Mouse (Mus musculus) stomach, embryonic 14.5 days (tissue): Measurements from ENCODE around the gene Ptprg. TPM values are rescaled to one million over a fixed set of nuclear protein-coding genes. Genes with fewer than 3 reads are reported as not detected.

Source experiments
- ATAC-seq: fragments of 200-750 bp; cut with Nextera tagmentation; 2 replicates; pipeline ENCODE4 v1.8.0; 2017; ENCODE audit warnings: low read depth, moderate TSS enrichment; ENCODE audit not compliant: insufficient number of reproducible peaks, insufficient read depth, low FRiP score
- H3K27ac ChIP-seq: fragments of 300-500 bp; sonication (generic); 2 replicates; pipeline ENCODE4 v1.5.1; 2014; ENCODE audit warnings: mild to moderate bottlenecking, low read length, moderate library complexity, mixed read lengths
- H3K27me3 ChIP-seq: fragments of 300-500 bp; sonication (generic); 2 replicates; pipeline ENCODE4 v1.6.1; 2014; ENCODE audit warnings: low read length, control low read depth, mixed read lengths; ENCODE audit not compliant: control insufficient read depth, insufficient read depth
- H3K36me3 ChIP-seq: fragments of 300-500 bp; sonication (generic); 2 replicates; pipeline ENCODE4 v1.6.1; 2014; ENCODE audit warnings: mild to moderate bottlenecking, control low read depth, low read length, moderate library complexity, mixed read lengths; ENCODE audit not compliant: control insufficient read depth, insufficient read depth
- H3K4me1 ChIP-seq: fragments of 300-500 bp; sonication (generic); 2 replicates; pipeline ENCODE4 v1.6.1; 2014; ENCODE audit warnings: low read length, control low read depth, mixed read lengths; ENCODE audit not compliant: control insufficient read depth, insufficient read depth
- H3K4me2 ChIP-seq: fragments of 300-500 bp; sonication (generic); replicated peaks from 2 replicates; pipeline ENCODE4 v1.6.1; 2014; ENCODE audit warnings: low read depth, low read length, control low read depth
- H3K4me3 ChIP-seq: fragments of 300-500 bp; sonication (generic); 2 replicates; pipeline ENCODE4 v1.5.1; 2014; ENCODE audit warnings: low read depth, low read length, control low read depth
- H3K9ac ChIP-seq: fragments of 300-500 bp; sonication (generic); replicated peaks from 2 replicates; pipeline ENCODE4 v1.6.1; 2014; ENCODE audit warnings: low read depth, mild to moderate bottlenecking, control low read depth, low read length, moderate library complexity, mixed read lengths
- H3K9me3 ChIP-seq: fragments of 300-500 bp; sonication (generic); 2 replicates; pipeline ENCODE4 v1.6.1; 2016; ENCODE audit warnings: low read depth, low read length, control low read depth; ENCODE audit not compliant: control insufficient read depth
- WGBS: fragments of 180-500 bp; shearing (Covaris S2); extraction: QIAGEN DNeasy Blood & Tissue Kit; methylation state at CpG from one replicate; pipeline ENCODE4 v1.1.7; 2014; 5-methylcytosine and 5-hydroxymethylcytosine counted together
- polyA plus RNA-seq: library from polyadenylated mRNA; unstranded; fragments of >200 nt; fragmentation: Nextera tagmentation; extraction: Ambion mirVana; gene quantifications from 2 replicates; pipeline ENCODE4 v1.2.1, GENCODE M21; 2014

Gene Ptprg
- polyA plus RNA-seq, 1 experiment from 2014 or later: 31.3 TPM

GRCm38 (mm10) chr14:11572395-11572784 is 19.1 kb downstream of the Ptprg start:
- ATAC-seq: no peak
- WGBS: 81% methylated on average over 2 of the region's 2 CpGs

GRCm38 (mm10) chr14:11573710-11574109 is 20.4 kb downstream of the Ptprg start:
- no peak for ATAC-seq

More at GRCm38 (mm10) chr14:11572395-11572784, 19.1 kb downstream of the Ptprg start:
- 0 out of 2 replicates have a peak, but pooled peaks cover 4% of the 10 kb centered on the region for H3K4me1 ChIP-seq
- no peak overlapping the region for H3K9ac ChIP-seq
- no peaks in the 10 kb centered on the region for H3K27me3 ChIP-seq
- no peak overlapping the region for H3K4me2 ChIP-seq
- no peak overlapping the region for H3K27ac ChIP-seq
- H3K4me3 ChIP-seq: no peak overlapping the region
- H3K36me3 ChIP-seq: no peaks in the 10 kb centered on the region
- no peaks in the 10 kb centered on the region for H3K9me3 ChIP-seq

GRCm38 (mm10) chr14:11577276-11577909 is 24.1 kb downstream of the Ptprg start:
- Histone ChIP-seq H3K27ac (no peak overlapping the region), H3K4me3 (no peak overlapping the region), H3K36me3 (no peaks in the 10 kb centered on the region), H3K4me1 (0 out of 2 replicates have a peak, but pooled peaks cover 12% of the 10 kb centered on the region), H3K27me3 (no peaks in the 10 kb centered on the region), H3K4me2 (no peak overlapping the region), H3K9me3 (no peaks in the 10 kb centered on the region), H3K9ac (no peak overlapping the region)
- ATAC-seq: no peak
- WGBS: 24% methylated on average over 9 of the region's 9 CpGs

More at GRCm38 (mm10) chr14:11573710-11574109, 20.4 kb downstream of the Ptprg start:
- no peak overlapping the region for H3K27ac ChIP-seq
- no peaks in the 10 kb centered on the region for H3K36me3 ChIP-seq
- H3K4me2 ChIP-seq: no peak overlapping the region
- H3K4me1 ChIP-seq: 0 out of 2 replicates have a peak, but pooled peaks cover 12% of the 10 kb centered on the region
- 55% methylated on average over 5 of the region's 5 CpGs for WGBS
- no peaks in the 10 kb centered on the region for H3K9me3 ChIP-seq
- H3K27me3 ChIP-seq: no peaks in the 10 kb centered on the region
- H3K9ac ChIP-seq: no peak overlapping the region
- H3K4me3 ChIP-seq: no peak overlapping the region

GRCm38 (mm10) chr14:11577910-11578309 is 24.6 kb downstream of the Ptprg start:
- no peak for ATAC-seq
- H3K4me3 ChIP-seq: no peak overlapping the region
- no peaks in the 10 kb centered on the region for H3K27me3 ChIP-seq
- H3K4me2 ChIP-seq: no peak overlapping the region
- no peaks in the 10 kb centered on the region for H3K36me3 ChIP-seq
- H3K27ac ChIP-seq: no peak overlapping the region
- 70% methylated on average over 8 of the region's 8 CpGs for WGBS
- H3K9me3 ChIP-seq: no peaks in the 10 kb centered on the region
- H3K4me1 ChIP-seq: 0 out of 2 replicates have a peak, but pooled peaks cover 12% of the 10 kb centered on the region
- H3K9ac ChIP-seq: no peak overlapping the region

- 31% methylated on average over 6 of the region's 6 CpGs for WGBS
- no peak; the same call in 1 of the 2 replicates for ATAC-seq
- no peaks in the 10 kb centered on the region for H3K36me3 ChIP-seq
These were observed 25.2 kb downstream of the Ptprg start for GRCm38 (mm10) chr14:11578492-11578967.

GRCm38 (mm10) chr14:11579950-11580349 is 26.6 kb downstream of the Ptprg start:
- no peaks in the 10 kb centered on the region for H3K9me3 ChIP-seq
- 76% methylated on average over 1 of the region's 1 CpGs for WGBS

More at GRCm38 (mm10) chr14:11578492-11578967, 25.2 kb downstream of the Ptprg start:
- Histone ChIP-seq H3K9ac (no peak overlapping the region), H3K27ac (no peak overlapping the region), H3K4me1 (0 out of 2 replicates have a peak, but pooled peaks cover 12% of the 10 kb centered on the region), H3K4me3 (no peak overlapping the region), H3K27me3 (no peaks in the 10 kb centered on the region), H3K4me2 (no peak overlapping the region), H3K9me3 (no peaks in the 10 kb centered on the region)

GRCm38 (mm10) chr14:11584263-11584662 is 30.9 kb downstream of the Ptprg start:
- no peak overlapping the region for H3K9ac ChIP-seq
- no peaks in the 10 kb centered on the region for H3K36me3 ChIP-seq
- no peaks in the 10 kb centered on the region for H3K27me3 ChIP-seq
- no peaks in the 10 kb centered on the region for H3K9me3 ChIP-seq
- WGBS: 79% methylated on average over 6 of the region's 6 CpGs
- H3K27ac ChIP-seq: no peak overlapping the region
- H3K4me2 ChIP-seq: no peak overlapping the region
- no peak for ATAC-seq
- H3K4me3 ChIP-seq: no peak overlapping the region
- H3K4me1 ChIP-seq: no peaks in the 10 kb centered on the region

More at GRCm38 (mm10) chr14:11579950-11580349, 26.6 kb downstream of the Ptprg start:
- Histone ChIP-seq H3K4me2 (no peak overlapping the region), H3K36me3 (no peaks in the 10 kb centered on the region), H3K4me3 (no peak overlapping the region), H3K27ac (no peak overlapping the region), H3K27me3 (no peaks in the 10 kb centered on the region), H3K4me1 (0 out of 2 replicates have a peak, but pooled peaks cover 12% of the 10 kb centered on the region), H3K9ac (no peak overlapping the region)
- no peak for ATAC-seq

GRCm38 (mm10) chr14:11584929-11585633 is 31.7 kb downstream of the Ptprg start:
- Histone ChIP-seq H3K4me2 (no peak overlapping the region), H3K4me1 (0 out of 2 replicates have a peak, but pooled peaks cover 4% of the 10 kb centered on the region), H3K9ac (no peak overlapping the region), H3K9me3 (no peaks in the 10 kb centered on the region), H3K27me3 (no peaks in the 10 kb centered on the region), H3K27ac (no peak overlapping the region), H3K36me3 (no peaks in the 10 kb centered on the region), H3K4me3 (no peak overlapping the region)
- ATAC-seq: no peak
- 75% methylated on average over 5 of the region's 5 CpGs for WGBS
